Mouse (Mus musculus): ENCODE measurements around the gene Ccnyl1. TPM values are rescaled to one million over a fixed set of nuclear protein-coding genes. Genes with fewer than 3 reads are reported as not detected.

Gene Ccnyl1
- polyA plus RNA-seq, 1 experiment from 2014 or later, result 5.0 TPM

- Histone ChIP-seq H3K27me3 (ENCODE audit: insufficient read depth, low read length) (no peaks in the 10 kb centered on the region), H3K4me2 (ENCODE audit: low read length) (no peak overlapping the region), H3K9ac (ENCODE audit: low read depth, low read length) (no peak overlapping the region), H3K36me3 (ENCODE audit: insufficient read depth, low read length) (no peaks in the 10 kb centered on the region), H3K27ac (no peak overlapping the region), H3K4me1 (replicated peaks; ENCODE audit: insufficient read depth, low read length) (no peaks in the 10 kb centered on the region), H3K9me3 (replicated peaks; ENCODE audit: low read length) (no peaks in the 10 kb centered on the region), H3K4me3 (replicated peaks; ENCODE audit: low read depth, low read length) (no peak overlapping the region)
- 45% methylated on average over 10 of the region's 10 CpGs for WGBS
- no peak for TF ChIP-seq CTCF (IDR thresholded peaks at IDR 0.05; ENCODE audit: low read depth)
- DNase-seq (ENCODE audit: low spot score), result peak; percentile 68
- ATAC-seq (replicated peaks; ENCODE audit: low FRiP score, low read depth), result no peak
These were observed 66.4 kb downstream of the Ccnyl1 start for GRCm38 (mm10) chr1:64756640-64757030.

GRCm38 (mm10) chr1:64757254-64757653 lies 67.0 kb downstream of the Ccnyl1 start:
- H3K4me2 ChIP-seq (ENCODE audit: low read length), result no peak overlapping the region
- no peak overlapping the region for H3K4me3 ChIP-seq (replicated peaks; ENCODE audit: low read depth, low read length)
- H3K27ac ChIP-seq, result no peak overlapping the region
- 26% methylated on average over 2 of the region's 2 CpGs for WGBS
- H3K36me3 ChIP-seq (ENCODE audit: insufficient read depth, low read length), result no peaks in the 10 kb centered on the region
- no peak overlapping the region for H3K9ac ChIP-seq (ENCODE audit: low read depth, low read length)
- H3K4me1 ChIP-seq (replicated peaks; ENCODE audit: insufficient read depth, low read length), result no peaks in the 10 kb centered on the region
- no peaks in the 10 kb centered on the region for H3K27me3 ChIP-seq (ENCODE audit: insufficient read depth, low read length)
- ATAC-seq (replicated peaks; ENCODE audit: low FRiP score, low read depth) (no peak), DNase-seq (ENCODE audit: low spot score) (no peak)
- no peak for TF ChIP-seq CTCF (IDR thresholded peaks at IDR 0.05; ENCODE audit: low read depth)
- no peaks in the 10 kb centered on the region for H3K9me3 ChIP-seq (replicated peaks; ENCODE audit: low read length)

- ATAC-seq (replicated peaks; ENCODE audit: low FRiP score, low read depth), result no peak
- no peak overlapping the region for H3K27ac ChIP-seq
These were observed 67.5 kb downstream of the Ccnyl1 start for GRCm38 (mm10) chr1:64757766-64758165.

GRCm38 (mm10) chr1:64761646-64762045 lies 71.4 kb downstream of the Ccnyl1 start:
- no peaks in the 10 kb centered on the region for H3K9me3 ChIP-seq (replicated peaks; ENCODE audit: low read length)
- no peak for DNase-seq (ENCODE audit: low spot score)
- no peaks in the 10 kb centered on the region for H3K36me3 ChIP-seq (ENCODE audit: insufficient read depth, low read length)
- no peak overlapping the region for H3K4me2 ChIP-seq (ENCODE audit: low read length)
- H3K4me1 ChIP-seq (replicated peaks; ENCODE audit: insufficient read depth, low read length), result no peaks in the 10 kb centered on the region
- WGBS, result 77% methylated on average over 4 of the region's 4 CpGs
- H3K27me3 ChIP-seq (ENCODE audit: insufficient read depth, low read length), result no peaks in the 10 kb centered on the region
- H3K4me3 ChIP-seq (replicated peaks; ENCODE audit: low read depth, low read length), result no peak overlapping the region
- no peak overlapping the region for H3K27ac ChIP-seq
- no peak for ATAC-seq (replicated peaks; ENCODE audit: low FRiP score, low read depth)
- TF ChIP-seq CTCF (IDR thresholded peaks at IDR 0.05; ENCODE audit: low read depth), result no peak
- no peak overlapping the region for H3K9ac ChIP-seq (ENCODE audit: low read depth, low read length)

More at GRCm38 (mm10) chr1:64757766-64758165, 67.5 kb downstream of the Ccnyl1 start:
- Histone ChIP-seq H3K4me1 (replicated peaks; ENCODE audit: insufficient read depth, low read length) (no peaks in the 10 kb centered on the region), H3K36me3 (ENCODE audit: insufficient read depth, low read length) (no peaks in the 10 kb centered on the region), H3K9me3 (replicated peaks; ENCODE audit: low read length) (no peaks in the 10 kb centered on the region), H3K4me3 (replicated peaks; ENCODE audit: low read depth, low read length) (no peak overlapping the region), H3K27me3 (ENCODE audit: insufficient read depth, low read length) (no peaks in the 10 kb centered on the region), H3K4me2 (ENCODE audit: low read length) (no peak overlapping the region), H3K9ac (ENCODE audit: low read depth, low read length) (no peak overlapping the region)
- WGBS, result 82% methylated on average over 5 of the region's 5 CpGs
- no peak for TF ChIP-seq CTCF (IDR thresholded peaks at IDR 0.05; ENCODE audit: low read depth)
- DNase-seq (ENCODE audit: low spot score), result no peak

- TF ChIP-seq CTCF (IDR thresholded peaks at IDR 0.05; ENCODE audit: low read depth), result no peak
- Histone ChIP-seq H3K27ac (no peak overlapping the region), H3K9me3 (replicated peaks; ENCODE audit: low read length) (no peaks in the 10 kb centered on the region), H3K9ac (ENCODE audit: low read depth, low read length) (no peak overlapping the region), H3K4me3 (replicated peaks; ENCODE audit: low read depth, low read length) (no peak overlapping the region), H3K4me2 (ENCODE audit: low read length) (no peak overlapping the region), H3K27me3 (ENCODE audit: insufficient read depth, low read length) (no peaks in the 10 kb centered on the region), H3K36me3 (ENCODE audit: insufficient read depth, low read length) (no peaks in the 10 kb centered on the region), H3K4me1 (replicated peaks; ENCODE audit: insufficient read depth, low read length) (0 out of 2 replicates have a peak, but pooled peaks cover 8% of the 10 kb centered on the region)
- peak; percentile 55 for DNase-seq (ENCODE audit: low spot score)
- WGBS, result 13% methylated on average over 6 of the region's 6 CpGs
- no peak for ATAC-seq (replicated peaks; ENCODE audit: low FRiP score, low read depth)
These were observed 79.9 kb downstream of the Ccnyl1 start for GRCm38 (mm10) chr1:64770169-64770568.

- no peaks in the 10 kb centered on the region for H3K9me3 ChIP-seq (replicated peaks; ENCODE audit: low read length)
- 75% methylated on average over 4 of the region's 4 CpGs for whole genome bisulfite sequencing
- no peak overlapping the region for H3K4me3 ChIP-seq (replicated peaks; ENCODE audit: low read depth, low read length)
- no peak overlapping the region for H3K4me2 ChIP-seq (ENCODE audit: low read length)
- DNase-seq (ENCODE audit: low spot score) (no peak), ATAC-seq (replicated peaks; ENCODE audit: low FRiP score, low read depth) (no peak)
- H3K4me1 ChIP-seq (replicated peaks; ENCODE audit: insufficient read depth, low read length), result 0 out of 2 replicates have a peak, but pooled peaks cover 8% of the 10 kb centered on the region
- TF ChIP-seq CTCF (IDR thresholded peaks at IDR 0.05; ENCODE audit: low read depth), result no peak
- H3K9ac ChIP-seq (ENCODE audit: low read depth, low read length), result no peak overlapping the region
- H3K27me3 ChIP-seq (ENCODE audit: insufficient read depth, low read length), result no peaks in the 10 kb centered on the region
- no peak overlapping the region for H3K27ac ChIP-seq
- H3K36me3 ChIP-seq (ENCODE audit: insufficient read depth, low read length), result no peaks in the 10 kb centered on the region
These were observed 83.0 kb downstream of the Ccnyl1 start for GRCm38 (mm10) chr1:64773305-64773704.

Other genes with a start within 250 kb of the Ccnyl1 start
- gene Creb1, start 157.8 kb upstream of the Ccnyl1 start, polyA plus RNA-seq (2015; fragmentation: Nextera tagmentation; extraction: Ambion mirVana), result 18.1 and 19.9 TPM in 2 replicates
- 16.3 and 17.7 TPM in 2 replicates for gene Mettl21a, start 73.2 kb upstream of the Ccnyl1 start, polyA plus RNA-seq (2015; fragmentation: Nextera tagmentation; extraction: Ambion mirVana)
- 1.9 and 2.5 TPM in 2 replicates for gene Fzd5, start 47.3 kb downstream of the Ccnyl1 start, polyA plus RNA-seq (2015; fragmentation: Nextera tagmentation; extraction: Ambion mirVana)